Mouse (Mus musculus) CH12.LX (cell line): Measurements from ENCODE around the gene Fam133b. TPM values are rescaled to one million over a fixed set of nuclear protein-coding genes. Genes with fewer than 3 reads are reported as not detected.
"Not testable (repeated sequence)": the region's sequence is repeated elsewhere in the genome, so short reads cannot be mapped to it uniquely, and the experiment has no call there.

Experiments used
- DNase-seq: peaks from one replicate; pipeline ENCODE4 v3.0.0-alpha.2; 2013; ENCODE audit errors: extremely low read depth
- H3K27ac ChIP-seq: 2 replicates; pipeline ENCODE4 v1.5.1; 2012; ENCODE audit warnings: low read depth, mild to moderate bottlenecking, control low read depth, moderate library complexity; ENCODE audit not compliant: insufficient read depth
- H3K27me3 ChIP-seq: replicated peaks from 2 replicates; pipeline ENCODE3; 2012; ENCODE audit warnings: inconsistent platforms
- H3K36me3 ChIP-seq, 2 experiments: replicated peaks in 1 of 2; 2 replicates each; pipeline versions ENCODE3 to v1.6.1; 2012; ENCODE audit warnings: inconsistent platforms in 1 of 2, low read length in 1 of 2, mild to moderate bottlenecking in 1 of 2, mixed read lengths in 1 of 2, moderate library complexity in 1 of 2; ENCODE audit not compliant: control insufficient read depth in 1 of 2, insufficient read depth in 1 of 2
- H3K4me1 ChIP-seq, 2 experiments: 2 replicates each; pipeline ENCODE4 v1.6.1; 2012; ENCODE audit warnings: inconsistent platforms in 1 of 2, moderate library complexity in 1 of 2; ENCODE audit not compliant: insufficient read depth in 2 of 2, control insufficient read depth in 1 of 2
- H3K4me2 ChIP-seq: 2 replicates; pipeline ENCODE4 v1.6.1; 2012; ENCODE audit warnings: low read depth, mild to moderate bottlenecking, control low read depth; ENCODE audit not compliant: poor library complexity, insufficient read depth, severe bottlenecking
- H3K4me3 ChIP-seq, 3 experiments: fragments of 150-350 bp in 1 of 3; sonication (generic) in 1 of 3; replicated peaks in 1 of 3; 2 replicates each; pipeline versions ENCODE3 to v1.5.1; 2011 to 2012; ENCODE audit warnings: low read depth in 2 of 3, low read length in 2 of 3, mild to moderate bottlenecking in 2 of 3, moderate library complexity in 2 of 3, control low read depth in 1 of 3, improper control_type of control experiment in 1 of 3, inconsistent platforms in 1 of 3, mixed read lengths in 1 of 3; ENCODE audit not compliant: poor library complexity in 1 of 3
- H3K79me2 ChIP-seq: replicated peaks from 2 replicates; pipeline ENCODE4 v1.6.1; 2012; ENCODE audit warnings: mild to moderate bottlenecking, moderate library complexity; ENCODE audit not compliant: control insufficient read depth, poor library complexity, insufficient read depth, severe bottlenecking; ENCODE audit errors: extremely low read depth
- H3K9ac ChIP-seq: 2 replicates; pipeline ENCODE4 v1.6.1; 2012; ENCODE audit warnings: low read depth, mild to moderate bottlenecking, control low read depth, moderate library complexity; ENCODE audit not compliant: insufficient read depth
- H3K9me3 ChIP-seq: replicated peaks from 2 replicates; pipeline ENCODE3; 2012; ENCODE audit warnings: low read length, inconsistent platforms, mixed read lengths
- CHD1 ChIP-seq: IDR thresholded peaks from 2 replicates; pipeline ENCODE4 v1.6.1; 2012; ENCODE audit warnings: low read depth, low read length, improper control_type of control experiment, inconsistent platforms
- E2F4 ChIP-seq: IDR thresholded peaks from 2 replicates; pipeline ENCODE4 v1.6.1; 2011; ENCODE audit warnings: low read depth, low read length, improper control_type of control experiment; ENCODE audit not compliant: insufficient replicate concordance
- EP300 ChIP-seq: IDR thresholded peaks from 2 replicates; pipeline ENCODE4 v1.6.1; 2011; ENCODE audit warnings: low read length, improper control_type of control experiment
- HCFC1 ChIP-seq: IDR thresholded peaks from 2 replicates; pipeline ENCODE4 v1.6.1; 2012; ENCODE audit warnings: low read depth, mild to moderate bottlenecking, inconsistent platforms, low read length, improper control_type of control experiment
- IRF4 ChIP-seq: IDR thresholded peaks from 2 replicates; pipeline ENCODE4 v1.6.1; 2014; ENCODE audit warnings: low read depth, mild to moderate bottlenecking, inconsistent platforms, low read length, improper control_type of control experiment
- JUN ChIP-seq: IDR thresholded peaks from 2 replicates; pipeline ENCODE4 v1.6.1; 2011; ENCODE audit warnings: low read depth, mild to moderate bottlenecking, low read length, improper control_type of control experiment, moderate library complexity; ENCODE audit not compliant: insufficient read depth
- KAT2A ChIP-seq: IDR thresholded peaks from 2 replicates; pipeline ENCODE4 v1.6.1; 2012; ENCODE audit warnings: low read length, improper control_type of control experiment, inconsistent platforms; ENCODE audit not compliant: insufficient replicate concordance
- MXI1 ChIP-seq: IDR thresholded peaks from 2 replicates; pipeline ENCODE4 v1.6.1; 2011; ENCODE audit warnings: mild to moderate bottlenecking, low read depth, low read length, improper control_type of control experiment
- MYC ChIP-seq: IDR thresholded peaks from 2 replicates; pipeline ENCODE4 v1.6.1; 2011; ENCODE audit warnings: low read depth, mild to moderate bottlenecking, improper control_type of control experiment, low read length
- NELFE ChIP-seq: IDR thresholded peaks from 2 replicates; pipeline ENCODE4 v1.6.1; 2011; ENCODE audit warnings: low read depth, low read length, improper control_type of control experiment
- NRF1 ChIP-seq: IDR thresholded peaks from 2 replicates; pipeline ENCODE4 v1.6.1; 2014; ENCODE audit warnings: low read depth, mild to moderate bottlenecking, inconsistent platforms, low read length, improper control_type of control experiment, moderate library complexity
- RCOR1 ChIP-seq: conservative IDR thresholded peaks from 2 replicates; pipeline ENCODE4 v1.6.1; 2012; ENCODE audit warnings: low read depth, mild to moderate bottlenecking, inconsistent platforms, low read length, improper control_type of control experiment
- SMC3 ChIP-seq: IDR thresholded peaks from 2 replicates; pipeline ENCODE4 v1.6.1; 2011; ENCODE audit warnings: low read depth, low read length, improper control_type of control experiment
- TBP ChIP-seq: conservative IDR thresholded peaks from 2 replicates; pipeline ENCODE4 v1.6.1; 2011; ENCODE audit warnings: low read depth, low read length, improper control_type of control experiment
- USF2 ChIP-seq: conservative IDR thresholded peaks from 2 replicates; pipeline ENCODE4 v1.6.1; 2011; ENCODE audit warnings: low read depth, low read length, improper control_type of control experiment
- ZC3H11A ChIP-seq: IDR thresholded peaks from 2 replicates; pipeline ENCODE4 v1.6.1; 2012; ENCODE audit warnings: low read depth, mild to moderate bottlenecking, inconsistent platforms, low read length, improper control_type of control experiment
- dilution Hi-C: fragments of 300-500 bp; cut with MboI; formaldehyde crosslinking; loops from 2 replicates; pipeline ENCODE4 v1.14.3; 2020; ENCODE audit warnings: low sequenced_read_pairs; ENCODE audit not compliant: extremely low pct_unique_long_range_greater_than_20kb, extremely low pct_ligation_motif_present
- in situ Hi-C: fragments of 300-500 bp; cut with MboI; formaldehyde crosslinking; loops from 3 replicates; pipeline ENCODE4 v1.14.3; 2019; ENCODE audit warnings: low sequenced_read_pairs, low pct_ligation_motif_present, low pct_unique_long_range_greater_than_20kb, mixed read lengths
- polyA plus RNA-seq: library from polyadenylated mRNA; unstranded; fragments of >175 nt; gene quantifications from 2 replicates; pipeline ENCODE4 v1.2.1, GENCODE M21; 2012; ENCODE audit warnings: low read depth; ENCODE audit not compliant: insufficient read length
- total RNA-seq, 2 experiments: library from RNA; depleted of rRNA; stranded (reverse); fragments of 300-350 nt in 1 of 2; fragments of >200 nt in 1 of 2; gene quantifications; 2 replicates each; pipeline ENCODE4 v1.2.3; 2012 to 2014

Gene Fam133b
- total and polyA plus RNA-seq, 3 experiments: 23.2 to 66.1 (median 55.9) TPM

DNA sequence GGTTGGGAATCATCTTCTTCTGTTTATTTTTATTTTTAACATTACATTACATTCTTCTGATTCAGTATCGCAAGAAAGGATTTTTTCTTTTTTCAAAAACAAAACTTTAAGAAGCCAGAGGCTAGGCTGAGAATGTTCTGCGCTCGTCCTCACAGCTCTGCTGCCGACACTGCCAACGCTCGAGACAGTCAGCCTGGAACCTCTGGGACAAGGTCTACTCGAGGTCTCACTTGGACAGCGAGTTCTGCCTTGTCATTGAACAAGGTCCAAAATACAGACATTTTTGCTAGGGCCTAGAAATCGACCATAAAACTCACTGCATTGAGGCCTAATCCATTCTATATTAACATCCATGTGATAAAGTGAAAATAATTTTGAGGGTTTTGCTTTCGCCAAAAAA is 20.8 kb upstream of the Fam133b start:
- dilution Hi-C loops: no loop called here
- H3K36me3 ChIP-seq: peaks cover 68 to 90% of the 10 kb centered on the region in 2 experiments

DNA sequence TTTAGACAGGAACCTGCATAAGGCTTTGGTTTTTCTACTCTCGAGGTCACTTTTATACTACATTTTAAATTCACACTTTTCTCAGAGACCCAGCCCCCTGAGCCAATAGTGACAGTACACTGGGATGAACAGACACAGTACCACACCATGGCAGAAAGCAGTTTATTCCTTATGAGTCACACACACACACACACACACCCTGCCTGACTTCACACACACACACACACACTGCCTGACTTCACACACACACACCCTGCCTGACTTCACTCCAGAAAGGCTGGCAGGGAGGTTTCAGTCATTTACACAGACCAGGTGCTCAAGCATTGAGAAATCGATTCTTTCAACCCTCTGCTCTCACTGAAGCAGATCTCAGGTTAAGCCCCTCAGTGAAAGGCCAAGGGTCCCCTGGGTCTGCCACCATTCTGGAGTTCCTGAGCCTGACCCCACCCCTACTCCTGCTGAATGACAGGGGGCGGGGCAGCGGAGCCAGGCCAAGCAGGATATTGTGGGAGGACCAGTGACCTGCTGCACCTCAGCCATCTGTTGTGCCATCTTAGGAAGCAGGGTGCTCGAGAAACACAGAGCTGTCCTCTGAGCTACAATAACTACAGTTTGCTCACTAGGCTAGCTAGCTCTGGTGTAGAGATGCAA is 16.5 kb upstream of the Fam133b start:
- Histone ChIP-seq H3K36me3 (peaks cover 43 to 69% of the 10 kb centered on the region in 2 experiments), H3K27ac (no peak overlapping the region), H3K4me2 (no peak overlapping the region), H3K9ac (no peak overlapping the region), H3K79me2 (no peaks in the 10 kb centered on the region), H3K4me1 (no peaks in the 10 kb centered on the region), H3K4me3 (no peak overlapping the region), H3K9me3 (no peaks in the 10 kb centered on the region), H3K27me3 (no peaks in the 10 kb centered on the region)
- TF ChIP-seq MXI1: no peak
- no peak for TF ChIP-seq USF2
- no peak for TF ChIP-seq EP300
- TF ChIP-seq NRF1: no peak
- no peak for TF ChIP-seq ZC3H11A
- no peak for TF ChIP-seq NELFE
- TF ChIP-seq E2F4: no peak
- dilution Hi-C loops: no loop called here
- no peak for DNase-seq
- in situ Hi-C loops: no loop called here

More for the DNA sequence above, 20.8 kb upstream of the Fam133b start:
- in situ Hi-C loops: no loop called here
- no peak overlapping the region for H3K27ac ChIP-seq
- no peak for DNase-seq
- H3K9ac ChIP-seq: no peak overlapping the region
- no peak overlapping the region for H3K4me3 ChIP-seq
- no peaks in the 10 kb centered on the region for H3K4me1 ChIP-seq
- no peaks in the 10 kb centered on the region for H3K27me3 ChIP-seq
- H3K9me3 ChIP-seq: no peaks in the 10 kb centered on the region
- no peaks in the 10 kb centered on the region for H3K79me2 ChIP-seq
- no peak for TF ChIP-seq KAT2A
- no peak overlapping the region for H3K4me2 ChIP-seq

DNA sequence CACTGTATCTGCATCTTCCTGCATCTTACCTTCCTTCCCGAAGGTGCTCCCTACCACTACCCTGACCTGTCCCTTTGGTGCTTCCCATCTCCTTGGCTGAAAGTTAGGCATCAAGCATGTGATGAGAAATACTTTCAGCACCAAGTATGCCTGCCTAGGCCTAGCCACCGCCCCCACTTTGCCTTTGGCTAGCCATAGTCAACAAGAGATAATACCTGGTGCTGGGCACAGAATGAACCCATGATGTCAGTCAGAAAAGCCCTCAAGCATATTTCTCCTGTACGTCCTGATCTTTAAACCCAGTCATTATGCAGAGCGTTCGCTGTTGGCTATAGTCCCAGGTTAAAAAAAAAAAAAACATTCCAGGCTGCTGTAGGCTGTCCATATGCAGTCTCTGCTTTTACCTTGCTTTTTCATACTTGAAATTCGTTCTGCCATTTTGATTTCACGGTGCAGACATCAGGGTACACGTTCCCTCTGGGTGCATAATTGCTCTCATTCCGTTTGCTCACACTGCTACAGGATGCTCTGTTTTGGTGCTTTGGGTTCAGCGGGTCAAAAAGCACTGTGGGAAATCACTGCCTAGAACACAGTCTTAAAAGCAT is 13.9 kb upstream of the Fam133b start:
- Histone ChIP-seq H3K4me3 (no peak overlapping the region), H3K9ac (no peak overlapping the region), H3K4me1 (no peaks in the 10 kb centered on the region), H3K27ac (no peak overlapping the region), H3K4me2 (no peak overlapping the region), H3K27me3 (no peaks in the 10 kb centered on the region), H3K79me2 (no peaks in the 10 kb centered on the region), H3K9me3 (no peaks in the 10 kb centered on the region), H3K36me3 (peaks cover 23 to 47% of the 10 kb centered on the region in 2 experiments)
- dilution Hi-C loops: no loop called here
- in situ Hi-C loops: no loop called here
- no peak for DNase-seq
- TF ChIP-seq JUN (no peak), E2F4 (no peak), HCFC1 (no peak), MXI1 (no peak), IRF4 (no peak), MYC (no peak), SMC3 (no peak), NELFE (no peak), TBP (no peak), CHD1 (no peak), ZC3H11A (no peak), RCOR1 (no peak)

DNA sequence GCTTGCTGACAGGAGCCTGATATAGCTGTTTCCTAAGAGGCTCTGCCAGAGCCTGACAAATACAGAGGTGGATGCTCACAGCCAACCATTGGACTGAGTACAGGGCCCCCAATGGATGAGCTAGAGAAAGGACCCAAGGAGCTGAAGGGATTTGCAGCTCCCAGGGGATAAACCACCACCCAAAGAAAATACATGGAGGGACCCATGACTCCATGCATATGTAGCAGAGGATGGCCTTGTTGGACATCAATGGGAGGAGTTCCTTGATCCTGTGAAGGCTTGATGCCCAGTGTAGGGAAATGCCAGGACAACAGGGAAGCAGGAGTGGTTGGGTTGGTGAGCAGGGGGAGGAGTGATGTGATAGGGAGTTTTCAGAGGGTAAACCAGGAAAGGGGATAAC is 11.6 kb upstream of the Fam133b start:
- peaks cover 13 to 28% of the 10 kb centered on the region in 2 experiments for H3K36me3 ChIP-seq
- H3K27me3 ChIP-seq, in situ Hi-C loops, H3K9ac ChIP-seq, H3K9me3 ChIP-seq, H3K4me1 ChIP-seq, dilution Hi-C loops, H3K79me2 ChIP-seq, DNase-seq, H3K4me2 ChIP-seq, H3K27ac ChIP-seq, H3K4me3 ChIP-seq: not testable (repeated sequence)
